Mouse (Mus musculus): Measurements from ENCODE around the gene Fggy. TPM values are rescaled to one million over a fixed set of nuclear protein-coding genes. Genes with fewer than 3 reads are reported as not detected.

Gene Fggy
- polyA plus RNA-seq, 1 experiment: 11.4 TPM

DNA sequence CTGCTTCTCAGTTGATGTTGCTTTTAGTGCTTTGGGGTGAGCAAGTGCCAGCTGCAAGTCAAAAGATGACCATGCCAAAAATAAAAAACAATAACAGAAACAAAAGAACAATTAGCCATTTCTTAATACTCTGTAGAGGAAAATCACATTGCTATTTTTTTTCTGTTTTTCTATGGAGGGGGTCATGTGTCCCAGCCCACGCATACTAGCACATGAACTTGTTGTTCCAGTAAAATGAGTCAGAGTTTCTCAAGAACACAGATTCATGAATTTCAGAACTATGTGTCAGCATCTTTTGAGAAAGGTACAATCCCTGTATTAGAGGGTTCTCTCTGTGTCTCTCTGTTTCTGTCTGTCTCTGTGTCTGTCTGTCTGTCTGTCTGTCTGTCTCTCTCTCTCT, 355.7 kb downstream of the Fggy start:
- WGBS: 92% methylated on average over 1 of the region's 1 CpGs

GRCm38 (mm10) chr4:95915628-95916579, 358.6 kb downstream of the Fggy start:
- TF ChIP-seq CTCF (IDR thresholded peaks at IDR 0.05; ENCODE audit: borderline replicate concordance, insufficient read depth, low read depth, low read length) (no peak), POLR2A (IDR thresholded peaks at IDR 0.05; ENCODE audit: borderline replicate concordance, insufficient read depth, low read length) (no peak)
- WGBS: 67% methylated on average over 8 of the region's 8 CpGs
- DNase-seq: no peak
- no peaks in the 10 kb centered on the region for H3K27me3 ChIP-seq (ENCODE audit: control insufficient read depth, insufficient read depth, low read length)
- no peak overlapping the region for H3K4me3 ChIP-seq (replicated peaks; ENCODE audit: insufficient read depth, low read depth, low read length)
- no peak overlapping the region for H3K27ac ChIP-seq (ENCODE audit: insufficient read depth, low read length)
- no peaks in the 10 kb centered on the region for H3K4me1 ChIP-seq (ENCODE audit: control insufficient read depth, insufficient read depth, low read length)

More for the DNA sequence above, 355.7 kb downstream of the Fggy start:
- H3K4me3 ChIP-seq (replicated peaks; ENCODE audit: insufficient read depth, low read depth, low read length): no peak overlapping the region
- H3K4me1 ChIP-seq (ENCODE audit: control insufficient read depth, insufficient read depth, low read length): no peaks in the 10 kb centered on the region
- no peak for TF ChIP-seq CTCF (IDR thresholded peaks at IDR 0.05; ENCODE audit: borderline replicate concordance, insufficient read depth, low read depth, low read length)
- no peaks in the 10 kb centered on the region for H3K27me3 ChIP-seq (ENCODE audit: control insufficient read depth, insufficient read depth, low read length)
- DNase-seq: no peak
- H3K27ac ChIP-seq (ENCODE audit: insufficient read depth, low read length): no peak overlapping the region

- TF ChIP-seq POLR2A (IDR thresholded peaks at IDR 0.05; ENCODE audit: borderline replicate concordance, insufficient read depth, low read length): no peak
- TF ChIP-seq CTCF (IDR thresholded peaks at IDR 0.05; ENCODE audit: borderline replicate concordance, insufficient read depth, low read depth, low read length): no peak
- 27% methylated on average over 6 of the region's 6 CpGs for WGBS
- Histone ChIP-seq H3K27ac (ENCODE audit: insufficient read depth, low read length) (no peak overlapping the region), H3K27me3 (ENCODE audit: control insufficient read depth, insufficient read depth, low read length) (no peaks in the 10 kb centered on the region), H3K4me1 (ENCODE audit: control insufficient read depth, insufficient read depth, low read length) (no peaks in the 10 kb centered on the region), H3K4me3 (replicated peaks; ENCODE audit: insufficient read depth, low read depth, low read length) (no peak overlapping the region)
- no peak for DNase-seq
Measured at GRCm38 (mm10) chr4:95917703-95918102, 360.4 kb downstream of the Fggy start.

GRCm38 (mm10) chr4:95920448-95920847, 363.1 kb downstream of the Fggy start:
- Histone ChIP-seq H3K4me1 (ENCODE audit: control insufficient read depth, insufficient read depth, low read length) (no peaks in the 10 kb centered on the region), H3K27ac (ENCODE audit: insufficient read depth, low read length) (no peak overlapping the region), H3K27me3 (ENCODE audit: control insufficient read depth, insufficient read depth, low read length) (no peaks in the 10 kb centered on the region), H3K4me3 (replicated peaks; ENCODE audit: insufficient read depth, low read depth, low read length) (no peak overlapping the region)
- 90% methylated on average over 4 of the region's 4 CpGs for WGBS
- no peak for DNase-seq
- TF ChIP-seq POLR2A (IDR thresholded peaks at IDR 0.05; ENCODE audit: borderline replicate concordance, insufficient read depth, low read length) (no peak), CTCF (IDR thresholded peaks at IDR 0.05; ENCODE audit: borderline replicate concordance, insufficient read depth, low read depth, low read length) (no peak)

DNA sequence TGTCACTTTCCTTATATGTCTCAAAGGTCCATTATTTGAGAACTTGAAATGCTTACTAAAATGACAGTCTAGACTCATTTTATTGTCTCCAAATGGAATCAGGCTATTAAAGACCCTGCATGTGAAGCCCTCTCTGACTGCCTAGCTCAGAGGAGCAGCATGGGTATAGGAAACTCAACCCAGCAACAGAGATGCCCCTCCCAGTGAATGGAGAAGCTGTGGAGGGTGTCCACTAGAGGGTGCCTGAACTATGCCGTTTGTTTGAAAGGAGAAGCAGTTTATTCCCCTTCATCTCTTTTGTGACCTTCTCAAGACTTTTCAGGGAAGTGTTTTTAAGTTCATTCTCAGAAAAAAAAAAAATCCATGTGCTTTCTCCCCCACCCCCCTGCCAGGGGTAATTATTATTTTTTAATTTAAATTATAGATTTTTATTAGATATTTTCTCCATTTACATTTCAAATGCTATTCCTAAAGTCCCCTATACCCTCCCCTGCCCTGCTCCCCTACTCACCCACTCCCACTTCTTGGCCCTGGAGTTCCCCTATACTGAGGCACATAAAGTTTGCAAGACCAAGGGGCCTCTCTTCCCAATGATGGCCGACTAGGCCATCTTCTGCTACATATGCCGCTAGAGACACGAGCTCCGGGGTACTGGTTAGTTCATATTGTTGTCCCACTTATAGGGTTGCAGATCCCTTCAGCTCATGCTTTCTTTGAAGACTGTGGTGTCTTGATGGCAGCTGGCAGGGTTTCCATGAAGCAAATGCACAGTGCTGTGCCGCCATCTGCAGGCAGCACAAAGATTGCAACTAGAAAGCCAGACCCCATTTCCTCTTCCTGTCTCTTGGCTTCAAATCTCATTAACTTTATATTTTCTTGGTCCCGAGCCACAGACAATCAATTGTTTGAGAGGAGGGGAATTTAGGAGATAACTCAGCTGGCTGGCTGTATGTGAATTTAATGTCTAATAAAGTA, 367.2 kb downstream of the Fggy start:
- TF ChIP-seq POLR2A (IDR thresholded peaks at IDR 0.05; ENCODE audit: borderline replicate concordance, insufficient read depth, low read length): no peak
- TF ChIP-seq CTCF (IDR thresholded peaks at IDR 0.05; ENCODE audit: borderline replicate concordance, insufficient read depth, low read depth, low read length): peak; percentile 81
- WGBS: 8% methylated on average over 7 of the region's 7 CpGs
- Histone ChIP-seq H3K4me1 (ENCODE audit: control insufficient read depth, insufficient read depth, low read length) (no peaks in the 10 kb centered on the region), H3K27ac (ENCODE audit: insufficient read depth, low read length) (no peak overlapping the region), H3K27me3 (ENCODE audit: control insufficient read depth, insufficient read depth, low read length) (no peaks in the 10 kb centered on the region), H3K4me3 (replicated peaks; ENCODE audit: insufficient read depth, low read depth, low read length) (no peak overlapping the region)
- DNase-seq: peak; percentile 42 to 60

- no peak for DNase-seq
- WGBS: 81% methylated on average over 1 of the region's 1 CpGs
- Histone ChIP-seq H3K27me3 (ENCODE audit: control insufficient read depth, insufficient read depth, low read length) (no peaks in the 10 kb centered on the region), H3K4me1 (ENCODE audit: control insufficient read depth, insufficient read depth, low read length) (no peaks in the 10 kb centered on the region), H3K4me3 (replicated peaks; ENCODE audit: insufficient read depth, low read depth, low read length) (no peak overlapping the region), H3K27ac (ENCODE audit: insufficient read depth, low read length) (no peak overlapping the region)
- TF ChIP-seq CTCF (IDR thresholded peaks at IDR 0.05; ENCODE audit: borderline replicate concordance, insufficient read depth, low read depth, low read length): no peak
- TF ChIP-seq POLR2A (IDR thresholded peaks at IDR 0.05; ENCODE audit: borderline replicate concordance, insufficient read depth, low read length): no peak
Measured at GRCm38 (mm10) chr4:95928846-95929245, 371.5 kb downstream of the Fggy start.

DNA sequence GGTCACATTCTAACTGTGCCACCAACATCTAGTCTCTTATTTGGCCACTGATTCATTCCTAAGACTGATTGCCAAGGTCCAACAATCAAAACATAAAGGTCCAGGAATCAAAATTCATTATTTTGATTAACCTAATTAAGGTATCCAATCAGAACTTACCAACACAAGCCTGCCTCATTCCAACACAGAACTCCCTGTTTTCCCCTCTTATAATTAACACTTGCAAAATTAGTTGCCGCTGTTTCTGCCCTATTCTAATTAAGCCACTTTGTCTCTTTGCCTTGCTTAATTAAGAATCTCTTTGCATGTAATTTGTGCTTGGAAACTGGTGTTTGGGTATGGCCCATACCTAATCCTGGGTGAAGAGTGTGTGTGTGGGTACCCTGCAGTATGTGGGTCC, 372.6 kb downstream of the Fggy start:
- WGBS: 94% methylated on average over 1 of the region's 1 CpGs
- TF ChIP-seq POLR2A (IDR thresholded peaks at IDR 0.05; ENCODE audit: borderline replicate concordance, insufficient read depth, low read length): no peak
- no peak for TF ChIP-seq CTCF (IDR thresholded peaks at IDR 0.05; ENCODE audit: borderline replicate concordance, insufficient read depth, low read depth, low read length)
- H3K4me1 ChIP-seq (ENCODE audit: control insufficient read depth, insufficient read depth, low read length): no peaks in the 10 kb centered on the region
- H3K27me3 ChIP-seq (ENCODE audit: control insufficient read depth, insufficient read depth, low read length): no peaks in the 10 kb centered on the region
- DNase-seq: no peak
- no peak overlapping the region for H3K4me3 ChIP-seq (replicated peaks; ENCODE audit: insufficient read depth, low read depth, low read length)
- H3K27ac ChIP-seq (ENCODE audit: insufficient read depth, low read length): no peak overlapping the region
